Mouse (Mus musculus) thymus, adult 2 months (tissue): ENCODE measurements at regions not wholly inside any gene's neighbourhood (a gene's known extent, or its start where the extent isn't known, plus 50 kb on each side); places are given as distances from the start of the nearest gene placed in this dataset.

Experiments
- DNase-seq: peaks from one replicate; pipeline ENCODE4 v3.0.0; 2021
- H3K27ac ChIP-seq: fragments of 200-500 bp; 2 replicates; pipeline ENCODE4 v1.5.1; 2012; ENCODE audit warnings: low read length, control low read depth; ENCODE audit not compliant: control insufficient read depth, insufficient read depth
- H3K27me3 ChIP-seq: fragments of 200-500 bp; 2 replicates; pipeline ENCODE4 v1.6.1; 2012; ENCODE audit warnings: mild to moderate bottlenecking, low read length, moderate library complexity, mixed read lengths; ENCODE audit not compliant: control insufficient read depth, insufficient read depth
- H3K36me3 ChIP-seq: fragments of 200-500 bp; 2 replicates; pipeline ENCODE4 v1.6.1; 2012; ENCODE audit warnings: mild to moderate bottlenecking, low read length, moderate library complexity; ENCODE audit not compliant: control insufficient read depth, insufficient read depth
- H3K4me1 ChIP-seq: fragments of 200-500 bp; replicated peaks from 2 replicates; pipeline ENCODE4 v1.6.1; 2012; ENCODE audit warnings: low read length; ENCODE audit not compliant: control insufficient read depth, insufficient read depth
- H3K4me3 ChIP-seq: fragments of 200-500 bp; 2 replicates; pipeline ENCODE4 v1.5.1; 2012; ENCODE audit warnings: mild to moderate bottlenecking, low read length, control low read depth, moderate library complexity; ENCODE audit not compliant: control insufficient read depth, insufficient read depth
- CTCF ChIP-seq: fragments of 200-500 bp; IDR thresholded peaks from 2 replicates; pipeline ENCODE4 v1.5.1; 2012; ENCODE audit warnings: mild to moderate bottlenecking, control low read depth, low read length, moderate library complexity, borderline replicate concordance; ENCODE audit not compliant: control insufficient read depth, poor library complexity, insufficient read depth; ENCODE audit errors: extremely low read depth
- POLR2A ChIP-seq: fragments of 200-500 bp; IDR thresholded peaks from 2 replicates; pipeline ENCODE4 v1.6.1; 2012; ENCODE audit warnings: mild to moderate bottlenecking, low read length, control low read depth, moderate library complexity; ENCODE audit not compliant: control insufficient read depth, poor library complexity, insufficient read depth; ENCODE audit errors: extremely low read depth
- WGBS: fragments of 180-500 bp; shearing (Covaris S2); methylation state at CpG from one replicate; pipeline ENCODE4 v1.1.7; 2018; 5-methylcytosine and 5-hydroxymethylcytosine counted together

- DNase-seq: no peak
- no peak for TF ChIP-seq POLR2A
- TF ChIP-seq CTCF: no peak
- no peaks in the 10 kb centered on the region for H3K27me3 ChIP-seq
- H3K4me1 ChIP-seq: no peaks in the 10 kb centered on the region
- no peak overlapping the region for H3K27ac ChIP-seq
- H3K36me3 ChIP-seq: no peaks in the 10 kb centered on the region
- 78% methylated on average over 5 of the region's 5 CpGs for WGBS
- no peak overlapping the region for H3K4me3 ChIP-seq
These were observed 204.1 kb downstream of the 1700129C05Rik start for GRCm38 (mm10) chr14:58938601-58938970.

GRCm38 (mm10) chr14:58937791-58938600 is 204.7 kb downstream of the 1700129C05Rik start:
- H3K27ac ChIP-seq: no peak overlapping the region
- no peak for DNase-seq
- H3K4me1 ChIP-seq: no peaks in the 10 kb centered on the region
- H3K36me3 ChIP-seq: no peaks in the 10 kb centered on the region
- no peak for TF ChIP-seq POLR2A
- no peak for TF ChIP-seq CTCF
- no peaks in the 10 kb centered on the region for H3K27me3 ChIP-seq
- no peak overlapping the region for H3K4me3 ChIP-seq
- WGBS: 93% methylated on average over 12 of the region's 12 CpGs

GRCm38 (mm10) chr14:58937331-58937730 is 205.4 kb downstream of the 1700129C05Rik start:
- no peaks in the 10 kb centered on the region for H3K4me1 ChIP-seq
- WGBS: 88% methylated on average over 8 of the region's 8 CpGs
- no peak for DNase-seq
- no peaks in the 10 kb centered on the region for H3K27me3 ChIP-seq
- TF ChIP-seq POLR2A: no peak
- TF ChIP-seq CTCF: no peak
- no peak overlapping the region for H3K27ac ChIP-seq
- H3K36me3 ChIP-seq: no peaks in the 10 kb centered on the region
- no peak overlapping the region for H3K4me3 ChIP-seq

- H3K4me3 ChIP-seq: no peak overlapping the region
- 90% methylated on average over 2 of the region's 2 CpGs for WGBS
- TF ChIP-seq POLR2A: no peak
- no peak for TF ChIP-seq CTCF
These were observed 206.6 kb downstream of the 1700129C05Rik start for GRCm38 (mm10) chr14:58936131-58936530.

GRCm38 (mm10) chr14:58917853-58918252 is 224.8 kb downstream of the 1700129C05Rik start:
- H3K27me3 ChIP-seq: no peaks in the 10 kb centered on the region
- WGBS: 25% methylated on average over 9 of the region's 9 CpGs
- no peaks in the 10 kb centered on the region for H3K36me3 ChIP-seq
- no peak overlapping the region for H3K27ac ChIP-seq
- DNase-seq: peak; percentile 55
- H3K4me3 ChIP-seq: no peak overlapping the region
- no peaks in the 10 kb centered on the region for H3K4me1 ChIP-seq
- TF ChIP-seq CTCF (no peak), POLR2A (no peak)

More at GRCm38 (mm10) chr14:58936131-58936530, 206.6 kb downstream of the 1700129C05Rik start:
- Histone ChIP-seq H3K27ac (no peak overlapping the region), H3K36me3 (no peaks in the 10 kb centered on the region), H3K4me1 (no peaks in the 10 kb centered on the region), H3K27me3 (no peaks in the 10 kb centered on the region)
- DNase-seq: no peak

- WGBS: 25% methylated on average over 3 of the region's 3 CpGs
- Histone ChIP-seq H3K27me3 (no peaks in the 10 kb centered on the region), H3K4me1 (no peaks in the 10 kb centered on the region), H3K27ac (no peak overlapping the region), H3K4me3 (no peak overlapping the region), H3K36me3 (no peaks in the 10 kb centered on the region)
- TF ChIP-seq POLR2A: no peak
- no peak for TF ChIP-seq CTCF
- no peak for DNase-seq
These were observed 225.5 kb downstream of the 1700129C05Rik start for GRCm38 (mm10) chr14:58917228-58917627.
